Mouse (Mus musculus) spleen, adult 2 months (tissue): ENCODE measurements around the gene Slc4a4. TPM values are rescaled to one million over a fixed set of nuclear protein-coding genes. Genes with fewer than 3 reads are reported as not detected.

Experiments
- DNase-seq, 2 experiments: peaks; one replicate each; pipeline versions ENCODE4 v3.0.0 to v3.0.0-alpha.2; 2012 to 2021; ENCODE audit warnings: low spot score in 2 of 2, low read depth in 1 of 2
- H3K27ac ChIP-seq: fragments of 200-500 bp; 2 replicates; pipeline ENCODE4 v1.5.1; 2012; ENCODE audit warnings: low read length, inconsistent platforms; ENCODE audit not compliant: insufficient read depth
- H3K27me3 ChIP-seq: fragments of 200-500 bp; 2 replicates; pipeline ENCODE4 v1.6.1; 2012; ENCODE audit warnings: mild to moderate bottlenecking, moderate library complexity, low read length, inconsistent platforms; ENCODE audit not compliant: control insufficient read depth, insufficient read depth
- H3K36me3 ChIP-seq: fragments of 200-500 bp; 2 replicates; pipeline ENCODE4 v1.6.1; 2012; ENCODE audit warnings: mild to moderate bottlenecking, low read length, inconsistent platforms; ENCODE audit not compliant: control insufficient read depth, insufficient read depth
- H3K4me1 ChIP-seq: fragments of 200-500 bp; 2 replicates; pipeline ENCODE4 v1.6.1; 2011; ENCODE audit warnings: inconsistent platforms; ENCODE audit not compliant: control insufficient read depth, insufficient read depth, insufficient read length
- H3K4me3 ChIP-seq: fragments of 200-500 bp; 2 replicates; pipeline ENCODE4 v1.5.1; 2011; ENCODE audit warnings: mild to moderate bottlenecking, inconsistent platforms; ENCODE audit not compliant: insufficient read depth, insufficient read length; ENCODE audit errors: extremely low read depth
- CTCF ChIP-seq: fragments of 200-500 bp; IDR thresholded peaks from 2 replicates; pipeline ENCODE4 v1.5.1; 2011; ENCODE audit warnings: mild to moderate bottlenecking, inconsistent platforms; ENCODE audit not compliant: insufficient read depth, insufficient read length, insufficient replicate concordance; ENCODE audit errors: extremely low read depth
- POLR2A ChIP-seq: fragments of 200-500 bp; IDR thresholded peaks from 2 replicates; pipeline ENCODE4 v1.6.1; 2011; ENCODE audit warnings: low read depth, low read length, inconsistent platforms
- WGBS: fragments of 180-500 bp; shearing (Covaris S2); methylation state at CpG from one replicate; pipeline ENCODE4 v1.1.7; 2018; 5-methylcytosine and 5-hydroxymethylcytosine counted together
- polyA plus RNA-seq: library from polyadenylated mRNA; depleted of rRNA; stranded (reverse); fragments of >200 nt; gene quantifications from 2 replicates; pipeline ENCODE4 v1.2.3, GENCODE M21; 2012

The Slc4a4 gene
- polyA plus RNA-seq, 1 experiment, result 0.14 TPM

GRCm38 (mm10) chr5:88959412-88959811, 72.8 kb downstream of the Slc4a4 start:
- Histone ChIP-seq H3K4me3 (no peak overlapping the region), H3K27me3 (no peaks in the 10 kb centered on the region), H3K36me3 (no peaks in the 10 kb centered on the region), H3K27ac (no peak overlapping the region), H3K4me1 (no peaks in the 10 kb centered on the region)
- no peak for TF ChIP-seq POLR2A
- TF ChIP-seq CTCF, result no peak
- no peak for DNase-seq
- WGBS, result 78% methylated on average over 6 of the region's 6 CpGs

GRCm38 (mm10) chr5:88960342-88961105, 73.9 kb downstream of the Slc4a4 start:
- Histone ChIP-seq H3K27ac (no peak overlapping the region), H3K4me1 (no peaks in the 10 kb centered on the region), H3K27me3 (no peaks in the 10 kb centered on the region), H3K4me3 (no peak overlapping the region), H3K36me3 (no peaks in the 10 kb centered on the region)
- WGBS, result 83% methylated on average over 5 of the region's 5 CpGs
- DNase-seq, result no peak
- TF ChIP-seq CTCF, result no peak
- no peak for TF ChIP-seq POLR2A

- H3K36me3 ChIP-seq, result no peaks in the 10 kb centered on the region
- DNase-seq, result no peak
- H3K4me1 ChIP-seq, result no peaks in the 10 kb centered on the region
- TF ChIP-seq CTCF (no peak), POLR2A (no peak)
- H3K27me3 ChIP-seq, result no peaks in the 10 kb centered on the region
- no peak overlapping the region for H3K27ac ChIP-seq
- 40% methylated on average over 7 of the region's 7 CpGs for WGBS
- no peak overlapping the region for H3K4me3 ChIP-seq
Measured at GRCm38 (mm10) chr5:88961351-88961761, 74.7 kb downstream of the Slc4a4 start.

GRCm38 (mm10) chr5:88964685-88965290, 78.2 kb downstream of the Slc4a4 start:
- no peak overlapping the region for H3K27ac ChIP-seq
- no peak for DNase-seq
- TF ChIP-seq CTCF (no peak), POLR2A (no peak)
- H3K27me3 ChIP-seq, result no peaks in the 10 kb centered on the region
- H3K36me3 ChIP-seq, result no peaks in the 10 kb centered on the region
- no peak overlapping the region for H3K4me3 ChIP-seq
- 87% methylated on average over 6 of the region's 6 CpGs for WGBS
- no peaks in the 10 kb centered on the region for H3K4me1 ChIP-seq

GRCm38 (mm10) chr5:88966507-88966906, 79.9 kb downstream of the Slc4a4 start:
- DNase-seq, result no peak
- Histone ChIP-seq H3K4me3 (no peak overlapping the region), H3K27me3 (no peaks in the 10 kb centered on the region), H3K27ac (no peak overlapping the region), H3K4me1 (no peaks in the 10 kb centered on the region), H3K36me3 (no peaks in the 10 kb centered on the region)
- 90% methylated on average over 4 of the region's 4 CpGs for WGBS
- TF ChIP-seq POLR2A (no peak), CTCF (no peak)

GRCm38 (mm10) chr5:88968923-88969639, 82.5 kb downstream of the Slc4a4 start:
- Histone ChIP-seq H3K36me3 (no peaks in the 10 kb centered on the region), H3K27me3 (no peaks in the 10 kb centered on the region), H3K4me1 (no peaks in the 10 kb centered on the region), H3K27ac (no peak overlapping the region), H3K4me3 (no peak overlapping the region)
- no peak for TF ChIP-seq POLR2A
- no peak for TF ChIP-seq CTCF
- 62% methylated on average over 11 of the region's 11 CpGs for WGBS
- no peak for DNase-seq

- no peaks in the 10 kb centered on the region for H3K36me3 ChIP-seq
- H3K27ac ChIP-seq, result no peak overlapping the region
- no peak for DNase-seq
- no peak overlapping the region for H3K4me3 ChIP-seq
- TF ChIP-seq POLR2A (no peak), CTCF (no peak)
- no peaks in the 10 kb centered on the region for H3K27me3 ChIP-seq
- H3K4me1 ChIP-seq, result no peaks in the 10 kb centered on the region
Measured at GRCm38 (mm10) chr5:88971554-88971953, 84.9 kb downstream of the Slc4a4 start.
